21 mouse cellular contexts compared by ENCODE assay signal in genomic region chr7:97310341-97310635, GRCm38 (mm10). TPM values are rescaled to one million over a fixed set of nuclear protein-coding genes. Genes with fewer than 3 reads are reported as not detected.
DNase-seq lines count a peak whose midpoint lies in the region; ATAC-seq lines count a peak whose summit lies in the region.
"Had no signal": no experiment of that assay in that cellular context is flagged by ENCODE, and none has a peak within 500 bp of the region (broad histone marks: within the 10 kb centered on the region; RNA-seq: fewer than 3 reads in every experiment).

No protein-coding gene starts in this region.

- H3K4me2 ChIP-seq in midbrain, embryonic 11.5 days, result no peak overlapping the region
- no peak overlapping the region for H3K4me2 ChIP-seq in midbrain, embryonic 16.5 days (ENCODE audit: low read length)
- H3K4me2 ChIP-seq: embryonic facial prominence, embryonic 15.5 days; heart, embryonic 12.5 days; hindbrain, embryonic 14.5 days had no signal

- H3K27ac ChIP-seq in midbrain, embryonic 11.5 days (ENCODE audit: low read depth, low read length), result no peak overlapping the region
- H3K27ac ChIP-seq in midbrain, embryonic 16.5 days (ENCODE audit: low read length), result no peak overlapping the region
- H3K27ac ChIP-seq: embryonic facial prominence, embryonic 15.5 days; forebrain, embryonic 10.5 days; hindbrain, embryonic 10.5 days; hindbrain, embryonic 14.5 days had no signal

- DNase-seq in heart, adult 11 months, result peak; percentile 86
- DNase-seq in heart, adult 8-10 months (ENCODE audit: low spot score), result no peak
- DNase-seq in midbrain, embryonic 11.5 days (ENCODE audit: low spot score, missing footprints), result peak; percentile 10
- peak; percentile 36 for DNase-seq in testis, postnatal 10 days (ENCODE audit: low spot score)
- DNase-seq in testis, postnatal 14 days (ENCODE audit: low spot score), result no peak
- DNase-seq: adrenal gland, adult 2 months; adrenal gland, postnatal 25 days; cerebellum, adult 18-20 months; cerebellum, postnatal 10 days; embryo, embryonic 11 days; gastrocnemius, postnatal 10 days had no signal

- WGBS in midbrain, embryonic 11.5 days, result 83% methylated on average over 3 of the region's 3 CpGs
- 88% methylated on average over 3 of the region's 3 CpGs for WGBS in midbrain, embryonic 16.5 days

- peaks cover 4% of the 10 kb centered on the region for H3K36me3 ChIP-seq in midbrain, embryonic 11.5 days (ENCODE audit: control insufficient read depth, insufficient read depth, low read length)
- H3K36me3 ChIP-seq in midbrain, embryonic 16.5 days (ENCODE audit: control insufficient read depth, insufficient read depth, low read length), result peaks cover 38% of the 10 kb centered on the region

- H3K4me3 ChIP-seq in midbrain, embryonic 11.5 days (ENCODE audit: low read depth, low read length), result no peak overlapping the region
- no peak overlapping the region for H3K4me3 ChIP-seq in midbrain, embryonic 16.5 days (ENCODE audit: low read depth, low read length)
- H3K4me3 ChIP-seq: embryonic facial prominence, embryonic 15.5 days; erythroblast, embryonic 14.5 days; forebrain, embryonic 10.5 days; heart, embryonic 12.5 days; hindbrain, embryonic 10.5 days had no signal

- no peaks in the 10 kb centered on the region for H3K9me3 ChIP-seq in midbrain, embryonic 11.5 days (ENCODE audit: control insufficient read depth, low read length)
- no peaks in the 10 kb centered on the region for H3K9me3 ChIP-seq in midbrain, embryonic 16.5 days (replicated peaks; ENCODE audit: control insufficient read depth, low read length, poor library complexity, severe bottlenecking)
- H3K9me3 ChIP-seq: embryonic facial prominence, embryonic 15.5 days; forebrain, embryonic 10.5 days; heart, embryonic 12.5 days; hindbrain, embryonic 10.5 days had no signal

- H3K9ac ChIP-seq in midbrain, embryonic 11.5 days (ENCODE audit: low read length), result no peak overlapping the region
- H3K9ac ChIP-seq in midbrain, embryonic 16.5 days (ENCODE audit: low read depth, low read length), result no peak overlapping the region
- H3K9ac ChIP-seq: embryonic facial prominence, embryonic 15.5 days; heart, embryonic 12.5 days; hindbrain, embryonic 14.5 days had no signal

- no peak for ATAC-seq in midbrain, embryonic 11.5 days (ENCODE audit: low FRiP score)
- no peak for ATAC-seq in midbrain, embryonic 16.5 days
- ATAC-seq: forebrain, embryonic 16.5 days had no signal

- H3K4me1 ChIP-seq in midbrain, embryonic 11.5 days (ENCODE audit: control insufficient read depth, insufficient read depth, low read length), result no peaks in the 10 kb centered on the region
- H3K4me1 ChIP-seq in midbrain, embryonic 16.5 days (ENCODE audit: control insufficient read depth, insufficient read depth, low read length), result no peaks in the 10 kb centered on the region
- H3K4me1 ChIP-seq: embryonic facial prominence, embryonic 15.5 days; forebrain, embryonic 10.5 days; heart, embryonic 12.5 days; hindbrain, embryonic 10.5 days had no signal

- H3K27me3 ChIP-seq in midbrain, embryonic 11.5 days (ENCODE audit: control insufficient read depth, insufficient read depth, low read length), result no peaks in the 10 kb centered on the region
- H3K27me3 ChIP-seq in midbrain, embryonic 16.5 days (ENCODE audit: control insufficient read depth, insufficient read depth, low read depth, low read length), result no peaks in the 10 kb centered on the region
- H3K27me3 ChIP-seq: embryonic facial prominence, embryonic 15.5 days; heart, embryonic 12.5 days had no signal

RNA-seq across cellular contexts. Expression of gene Usp35, which starts 21.5 kb away (rescaled TPM):
- 1 to 10 TPM in 2 of 4 experiments, under 1 TPM in 2; 0.72 to 1.0 (median 0.86) TPM for total RNA-seq in heart, adult 8-10 months (2022)
- 2.5 and 2.9 TPM in 2 replicates for polyA plus RNA-seq in midbrain, embryonic 11.5 days (2014; fragmentation: Nextera tagmentation; extraction: Ambion mirVana)
- 3.1 and 3.2 TPM in 2 replicates for polyA plus RNA-seq in midbrain, embryonic 16.5 days (2015; fragmentation: Nextera tagmentation; extraction: Ambion mirVana)
- total RNA-seq: common myeloid progenitor, adult 5-6 weeks; granulocyte monocyte progenitor cell, adult 5-6 weeks had no signal

RNA-seq across cellular contexts. Expression of gene Kctd21, which starts 21.8 kb away (rescaled TPM):
- total RNA-seq in heart, adult 8-10 months (2022), result 1 to 10 TPM; 3.0 to 5.0 (median 3.8) TPM
- polyA plus RNA-seq in midbrain, embryonic 11.5 days (2014; fragmentation: Nextera tagmentation; extraction: Ambion mirVana), result 4.6 and 5.8 TPM in 2 replicates
- 6.7 and 7.6 TPM in 2 replicates for polyA plus RNA-seq in midbrain, embryonic 16.5 days (2015; fragmentation: Nextera tagmentation; extraction: Ambion mirVana)
- polyA plus RNA-seq: erythroblast, embryonic 14.5 days had no signal

Comparison
In these comparisons a context has a peak if more than half of its experiments do, and no peak if none do; other contexts are left out.
1. DNase-seq: peak in heart, adult 11 months (single experiment), midbrain, embryonic 11.5 days (single experiment) and testis, postnatal 10 days (single experiment); none in heart, adult 8-10 months (single experiment) and testis, postnatal 14 days (single experiment).